9 mouse cellular contexts compared by ENCODE assay signal in genomic region chrX:10574523-10574922, GRCm38 (mm10).
DNase-seq lines count a peak whose midpoint lies in the region; ATAC-seq and TF ChIP-seq lines count a peak whose summit lies in the region.
"Had no signal": no experiment of that assay in that cellular context is flagged by ENCODE, and none has a peak within 500 bp of the region (broad histone marks: within the 10 kb centered on the region; RNA-seq: fewer than 3 reads in every experiment).

No protein-coding gene starts in this region.

- H3K9me3 ChIP-seq in lung, postnatal 0 days (ENCODE audit: low read length): no peaks in the 10 kb centered on the region
- H3K9me3 ChIP-seq: neural tube, embryonic 12.5 days had no signal

- H3K4me1 ChIP-seq in lung, postnatal 0 days (ENCODE audit: insufficient read depth, low read depth, low read length): 0 out of 2 replicates have a peak, but pooled peaks cover 3% of the 10 kb centered on the region
- H3K4me1 ChIP-seq: neural tube, embryonic 12.5 days had no signal

- peaks cover 24% of the 10 kb centered on the region for H3K27me3 ChIP-seq in Patski
- no peaks in the 10 kb centered on the region for H3K27me3 ChIP-seq in lung, postnatal 0 days (replicated peaks; ENCODE audit: insufficient read depth, low read length)
- H3K27me3 ChIP-seq: neural tube, embryonic 12.5 days had no signal

- POLR2A ChIA-PET in Patski (lab: Charles Lee): no interaction called here

- H3K27ac ChIP-seq in lung, postnatal 0 days (ENCODE audit: low read length): no peak overlapping the region
- H3K27ac ChIP-seq: neural tube, embryonic 12.5 days had no signal

- CTCF ChIA-PET in Patski (lab: Charles Lee): interaction anchor here (1.6 kb wide), 1 partner anchor 14 kb away, joined by 5 read pairs; no protein-coding TSS in a partner anchor

- TF ChIP-seq CTCF in Patski (IDR thresholded peaks at IDR 0.05): no peak
- TF ChIP-seq CTCF in lung, postnatal 0 days (IDR thresholded peaks at IDR 0.05): no peak

- peak; percentile 87 for DNase-seq in heart, adult 11 months
- DNase-seq in heart, postnatal 25 days (ENCODE audit: low spot score): no peak
- peak; percentile 51 for DNase-seq in Patski (ENCODE audit: low read depth, low spot score)
- peak; percentile 59 to 65 for DNase-seq in cerebellum, postnatal 14 days
- DNase-seq in kidney, adult 18-20 months: peak; percentile 51
- peak; percentile 55 for DNase-seq in lung, postnatal 0 days (ENCODE audit: low spot score)
- DNase-seq in urinary bladder, postnatal 10 days (ENCODE audit: low spot score): no peak
- no peak for DNase-seq in embryo, embryonic 9.5 days (ENCODE audit: extremely low spot score)

- in situ Hi-C loops in Patski (cut with MboI; ENCODE audit: low pct_unique_long_range_greater_than_20kb): no loop called here

- no peak overlapping the region for H3K9ac ChIP-seq in lung, postnatal 0 days (replicated peaks; ENCODE audit: low read depth)
- H3K9ac ChIP-seq: neural tube, embryonic 12.5 days had no signal

- ATAC-seq in Patski: peak; percentile 51
- ATAC-seq in lung, postnatal 0 days: peak; percentile 54; the same call in 1 of the 2 replicates

- intact Hi-C loops in heart, postnatal 25 days (cut with DNase I): loop anchor here (10.0 kb wide), 1 partner anchor 340 kb away; no protein-coding TSS in a partner anchor

- no peaks in the 10 kb centered on the region for H3K36me3 ChIP-seq in lung, postnatal 0 days (ENCODE audit: insufficient read depth, low read length)
- H3K36me3 ChIP-seq: neural tube, embryonic 12.5 days had no signal

- no peak overlapping the region for H3K4me2 ChIP-seq in lung, postnatal 0 days (replicated peaks; ENCODE audit: low read depth, low read length)
- H3K4me2 ChIP-seq: neural tube, embryonic 12.5 days had no signal

- WGBS in lung, postnatal 0 days: 35% methylated on average over 3 of the region's 3 CpGs

- H3K4me3 ChIP-seq in lung, postnatal 0 days (ENCODE audit: low read depth, low read length): no peak overlapping the region
- H3K4me3 ChIP-seq: neural tube, embryonic 12.5 days had no signal

- no peak for TF ChIP-seq EP300 in lung, postnatal 0 days (IDR thresholded peaks at IDR 0.05)

Comparison
In these comparisons a context has a peak if more than half of its experiments do, and no peak if none do; other contexts are left out.
1. DNase-seq: peak in heart, adult 11 months (single experiment), Patski (single experiment), cerebellum, postnatal 14 days (2 of 2), kidney, adult 18-20 months (single experiment) and lung, postnatal 0 days (single experiment); none in heart, postnatal 25 days (single experiment), urinary bladder, postnatal 10 days (single experiment) and embryo, embryonic 9.5 days (single experiment).